Mouse (Mus musculus) C2C12 (cell line): ENCODE data around the gene Itga8.

ENCODE experiments used
- CEBPB ChIP-seq: IDR thresholded peaks from one replicate; pipeline ENCODE4 v1.6.1; 2011; ENCODE audit warnings: low read depth, mild to moderate bottlenecking, control low read depth, moderate library complexity
- CTCF ChIP-seq: IDR thresholded peaks from one replicate; pipeline ENCODE4 v1.5.1; 2011; ENCODE audit not compliant: control insufficient read depth, insufficient read depth, insufficient read length
- MYOD1 ChIP-seq: IDR thresholded peaks from one replicate; pipeline ENCODE4 v1.6.1; 2011; ENCODE audit warnings: low read depth; ENCODE audit not compliant: control insufficient read depth, insufficient read length
- MYOG ChIP-seq: IDR thresholded peaks from one replicate; pipeline ENCODE4 v1.6.1; 2011; ENCODE audit not compliant: control insufficient read depth, insufficient read length; ENCODE audit errors: extremely low read depth

GRCm38 (mm10) chr2:12297287-12297686, 4.4 kb downstream of the Itga8 start:
- TF ChIP-seq CTCF (no peak), MYOG (no peak), MYOD1 (no peak), CEBPB (no peak)
